Mouse (Mus musculus) brain, embryonic 14.5 days (tissue): Measurements from ENCODE around the gene G6pc3.

Experiments used
- CTCF ChIP-seq: fragments of 200-500 bp; IDR thresholded peaks from 2 replicates; pipeline ENCODE4 v1.5.1; 2012; ENCODE audit warnings: inconsistent platforms, mild to moderate bottlenecking, moderate library complexity, borderline replicate concordance; ENCODE audit not compliant: insufficient read depth, insufficient read length; ENCODE audit errors: extremely low read depth
- POLR2A ChIP-seq: fragments of 200-500 bp; IDR thresholded peaks from 2 replicates; pipeline ENCODE4 v1.6.1; 2012; ENCODE audit warnings: mild to moderate bottlenecking, inconsistent platforms, borderline replicate concordance; ENCODE audit not compliant: poor library complexity, insufficient read depth, insufficient read length, severe bottlenecking; ENCODE audit errors: extremely low read depth

DNA sequence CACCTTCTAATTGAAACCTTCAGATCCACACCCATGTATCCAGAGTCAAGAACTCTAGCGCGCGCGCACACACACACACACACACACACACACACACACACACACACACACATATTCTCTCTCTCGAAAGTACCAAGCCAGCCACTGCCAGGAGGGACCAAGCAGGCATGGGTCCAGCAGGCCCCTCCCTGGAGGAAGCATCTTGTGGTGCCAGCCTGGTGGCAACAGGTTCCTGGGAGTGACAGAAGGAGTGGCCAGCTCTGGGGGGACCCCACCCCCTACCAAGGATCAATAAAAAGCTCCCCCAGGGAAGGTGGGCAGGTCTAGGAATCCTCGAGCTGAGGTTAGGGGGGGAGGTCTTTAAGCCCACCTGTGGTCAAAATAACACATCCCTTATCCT lies 28.0 kb downstream of the G6pc3 start:
- TF ChIP-seq CTCF (no peak), POLR2A (no peak)
